16 mouse cellular contexts compared by ENCODE assay signal in genomic region chr10:4005191-4005590, GRCm38 (mm10). TPM values are rescaled to one million over a fixed set of nuclear protein-coding genes. Genes with fewer than 3 reads are reported as not detected.
DNase-seq lines count a peak whose midpoint lies in the region; ATAC-seq lines count a peak whose summit lies in the region.
"Had no signal": no experiment of that assay in that cellular context is flagged by ENCODE, and none has a peak within 500 bp of the region (broad histone marks: within the 10 kb centered on the region; RNA-seq: fewer than 3 reads in every experiment).

No protein-coding gene starts in this region.

- WGBS in heart, embryonic 13.5 days: 67% methylated on average over 7 of the region's 7 CpGs
- WGBS in heart, embryonic 10.5 days: 82% methylated on average over 7 of the region's 7 CpGs
- WGBS in kidney, embryonic 16.5 days: 50% methylated on average over 7 of the region's 7 CpGs
- WGBS in embryonic facial prominence, embryonic 14.5 days: 66% methylated on average over 7 of the region's 7 CpGs
- WGBS in neural tube, embryonic 15.5 days: 65% methylated on average over 7 of the region's 7 CpGs

- no peak for ATAC-seq in heart, embryonic 13.5 days (ENCODE audit: extremely low read depth, insufficient number of reproducible peaks, low FRiP score, low TSS enrichment)
- no peak for ATAC-seq in kidney, embryonic 16.5 days (ENCODE audit: low FRiP score, low TSS enrichment)
- ATAC-seq in embryonic facial prominence, embryonic 14.5 days (ENCODE audit: low read depth): no peak
- ATAC-seq in neural tube, embryonic 15.5 days (ENCODE audit: low FRiP score): no peak

- peaks cover 5% of the 10 kb centered on the region; the same call in 1 of the 2 replicates for H3K4me1 ChIP-seq in heart, embryonic 13.5 days
- H3K4me1 ChIP-seq in heart, embryonic 10.5 days: no peaks in the 10 kb centered on the region
- peaks cover 12% of the 10 kb centered on the region for H3K4me1 ChIP-seq in kidney, embryonic 16.5 days (ENCODE audit: insufficient read depth, low read length)
- peaks cover 8% of the 10 kb centered on the region for H3K4me1 ChIP-seq in embryonic facial prominence, embryonic 14.5 days (ENCODE audit: control insufficient read depth, insufficient read depth, low read length)
- H3K4me1 ChIP-seq in neural tube, embryonic 15.5 days: peaks cover 16% of the 10 kb centered on the region
- H3K4me1 ChIP-seq: forebrain, embryonic 12.5 days; hindbrain, embryonic 10.5 days; liver, embryonic 13.5 days; midbrain, embryonic 10.5 days had no signal

- no peak overlapping the region for H3K9ac ChIP-seq in heart, embryonic 13.5 days
- 0 out of 2 replicates have a peak overlapping the region, but pooled peaks have one; percentile 11 for H3K9ac ChIP-seq in kidney, embryonic 16.5 days (replicated peaks; ENCODE audit: low read length)
- H3K9ac ChIP-seq in embryonic facial prominence, embryonic 14.5 days (ENCODE audit: low read depth, low read length): no peak overlapping the region
- no peak overlapping the region for H3K9ac ChIP-seq in neural tube, embryonic 15.5 days (replicated peaks)
- H3K9ac ChIP-seq: forebrain, embryonic 12.5 days; liver, embryonic 13.5 days had no signal

- no peak for DNase-seq in heart, embryonic 10.5 days (ENCODE audit: low spot score)
- no peak for DNase-seq in kidney, adult 8-10 months
- DNase-seq in embryonic facial prominence, embryonic 14.5 days (ENCODE audit: low spot score): no peak
- no peak for DNase-seq in MN1 (ENCODE audit: low spot score)
- no peak for DNase-seq in left cerebral cortex, postnatal 14 days (ENCODE audit: low spot score in 2 of 2)
- DNase-seq: adrenal gland, adult 2 months; cerebellum, adult 9-11 months; kidney, adult 2 months; liver, embryonic 13.5 days; lung, postnatal 4 days had no signal

- no peak overlapping the region for H3K4me2 ChIP-seq in heart, embryonic 13.5 days
- no peak overlapping the region for H3K4me2 ChIP-seq in kidney, embryonic 16.5 days (replicated peaks; ENCODE audit: low read depth, low read length)
- no peak overlapping the region for H3K4me2 ChIP-seq in embryonic facial prominence, embryonic 14.5 days (ENCODE audit: low read depth, low read length)
- no peak overlapping the region for H3K4me2 ChIP-seq in neural tube, embryonic 15.5 days
- H3K4me2 ChIP-seq: forebrain, embryonic 12.5 days; liver, embryonic 13.5 days had no signal

- peaks cover 19% of the 10 kb centered on the region for H3K36me3 ChIP-seq in heart, embryonic 13.5 days
- peaks cover 23% of the 10 kb centered on the region for H3K36me3 ChIP-seq in heart, embryonic 10.5 days
- 0 out of 2 replicates have a peak, but pooled peaks cover 2% of the 10 kb centered on the region for H3K36me3 ChIP-seq in kidney, embryonic 16.5 days (ENCODE audit: insufficient read depth, low read length)
- H3K36me3 ChIP-seq in embryonic facial prominence, embryonic 14.5 days (ENCODE audit: control insufficient read depth, insufficient read depth, low read length): 0 out of 2 replicates have a peak, but pooled peaks cover 4% of the 10 kb centered on the region
- no peaks in the 10 kb centered on the region for H3K36me3 ChIP-seq in neural tube, embryonic 15.5 days
- H3K36me3 ChIP-seq: forebrain, embryonic 12.5 days had no signal

- no peaks in the 10 kb centered on the region for H3K27me3 ChIP-seq in heart, embryonic 13.5 days (replicated peaks)
- H3K27me3 ChIP-seq in heart, embryonic 10.5 days (ENCODE audit: insufficient read depth, poor library complexity, severe bottlenecking): no peaks in the 10 kb centered on the region
- no peaks in the 10 kb centered on the region for H3K27me3 ChIP-seq in kidney, embryonic 16.5 days (ENCODE audit: insufficient read depth, low read length)
- no peaks in the 10 kb centered on the region for H3K27me3 ChIP-seq in embryonic facial prominence, embryonic 14.5 days (replicated peaks; ENCODE audit: control insufficient read depth, insufficient read depth, low read length)
- H3K27me3 ChIP-seq in neural tube, embryonic 15.5 days (replicated peaks): no peaks in the 10 kb centered on the region
- H3K27me3 ChIP-seq: forebrain, embryonic 12.5 days; liver, embryonic 13.5 days had no signal

- intact Hi-C loops in left cerebral cortex, postnatal 14 days (cut with DNase I): no loop called here

- peak overlapping the region; percentile 46 for H3K27ac ChIP-seq in heart, embryonic 13.5 days (replicated peaks)
- H3K27ac ChIP-seq in heart, embryonic 10.5 days: no peak overlapping the region
- H3K27ac ChIP-seq in kidney, embryonic 16.5 days (ENCODE audit: low read length): peak overlapping the region; percentile 77
- peak overlapping the region; percentile 1; the same call in 1 of the 2 replicates for H3K27ac ChIP-seq in embryonic facial prominence, embryonic 14.5 days (replicated peaks; ENCODE audit: low read depth, low read length)
- peak overlapping the region; percentile 35; the same call in 1 of the 2 replicates for H3K27ac ChIP-seq in neural tube, embryonic 15.5 days (replicated peaks)
- H3K27ac ChIP-seq: forebrain, embryonic 12.5 days; hindbrain, embryonic 10.5 days; liver, embryonic 13.5 days; midbrain, embryonic 10.5 days had no signal

- no peak overlapping the region for H3K4me3 ChIP-seq in heart, embryonic 13.5 days
- H3K4me3 ChIP-seq in heart, embryonic 10.5 days: no peak overlapping the region
- no peak overlapping the region for H3K4me3 ChIP-seq in kidney, embryonic 16.5 days (ENCODE audit: low read length)
- H3K4me3 ChIP-seq in embryonic facial prominence, embryonic 14.5 days (ENCODE audit: low read depth, low read length): no peak overlapping the region
- no peak overlapping the region for H3K4me3 ChIP-seq in neural tube, embryonic 15.5 days (replicated peaks)
- H3K4me3 ChIP-seq: forebrain, embryonic 12.5 days; hindbrain, embryonic 10.5 days; liver, embryonic 13.5 days; midbrain, embryonic 10.5 days had no signal

- no peaks in the 10 kb centered on the region for H3K9me3 ChIP-seq in heart, embryonic 13.5 days
- no peaks in the 10 kb centered on the region for H3K9me3 ChIP-seq in heart, embryonic 10.5 days
- H3K9me3 ChIP-seq in kidney, embryonic 16.5 days (ENCODE audit: low read length): no peaks in the 10 kb centered on the region
- H3K9me3 ChIP-seq in embryonic facial prominence, embryonic 14.5 days (ENCODE audit: control insufficient read depth, low read length): no peaks in the 10 kb centered on the region
- no peaks in the 10 kb centered on the region for H3K9me3 ChIP-seq in neural tube, embryonic 15.5 days (replicated peaks)
- H3K9me3 ChIP-seq: forebrain, embryonic 12.5 days; hindbrain, embryonic 10.5 days; liver, embryonic 13.5 days; midbrain, embryonic 10.5 days had no signal

RNA-seq across cellular contexts. Expression of gene Mthfd1l, which starts 32.3 kb away (rescaled TPM):
- 12.2 and 13.0 TPM in 2 replicates for polyA plus RNA-seq in heart, embryonic 13.5 days (2015; fragmentation: Nextera tagmentation; extraction: Ambion mirVana)
- 20.1 and 23.2 TPM in 2 replicates for polyA plus RNA-seq in heart, embryonic 10.5 days (2016; fragmentation: Nextera tagmentation; extraction: Ambion mirVana)
- polyA plus RNA-seq in kidney, embryonic 16.5 days (2015; fragmentation: Nextera tagmentation; extraction: Ambion mirVana): 16.7 and 18.0 TPM in 2 replicates
- 8.6 and 12.1 TPM in 2 replicates for polyA plus RNA-seq in embryonic facial prominence, embryonic 14.5 days (2014; fragmentation: Nextera tagmentation; extraction: Ambion mirVana)
- 6.7 and 9.9 TPM in 2 replicates for polyA plus RNA-seq in neural tube, embryonic 15.5 days (2015; fragmentation: Nextera tagmentation; extraction: Ambion mirVana)
- 10 to 100 TPM; 14.7 to 18.1 TPM for total RNA-seq in left cerebral cortex, postnatal 14 days (2021)
